Mouse (Mus musculus) forebrain, postnatal 0 days (tissue): ENCODE results near the gene Stk16. TPM values are rescaled to one million over a fixed set of nuclear protein-coding genes. Genes with fewer than 3 reads are reported as not detected.
A peak's percentile ranks its signal among the peaks of the same experiment; 100 is the strongest.

Experiments
- ATAC-seq: fragments of 200-750 bp; cut with Nextera tagmentation; 2 replicates; pipeline ENCODE4 v1.8.0; 2017; ENCODE audit warnings: mild to moderate bottlenecking, moderate library complexity
- DNase-seq: peaks from one replicate; pipeline ENCODE4 v3.0.0-alpha.2; 2015
- H3K27ac ChIP-seq: fragments of 300-500 bp; sonication (generic); 2 replicates; pipeline ENCODE4 v1.5.1; 2014; ENCODE audit warnings: low read depth, mild to moderate bottlenecking, antibody characterized with exemption, low read length, moderate library complexity, mixed read lengths
- H3K27me3 ChIP-seq: fragments of 300-500 bp; sonication (generic); 2 replicates; pipeline ENCODE4 v1.6.1; 2014; ENCODE audit warnings: mild to moderate bottlenecking, low read length, mixed read lengths; ENCODE audit not compliant: insufficient read depth
- H3K36me3 ChIP-seq: fragments of 300-500 bp; sonication (generic); 2 replicates; pipeline ENCODE4 v1.6.1; 2014; ENCODE audit warnings: mild to moderate bottlenecking, moderate library complexity; ENCODE audit not compliant: insufficient read depth
- H3K4me1 ChIP-seq: fragments of 300-500 bp; sonication (generic); 2 replicates; pipeline ENCODE4 v1.6.1; 2014; ENCODE audit warnings: antibody characterized with exemption; ENCODE audit not compliant: insufficient read depth
- H3K4me2 ChIP-seq: fragments of 300-500 bp; sonication (generic); 2 replicates; pipeline ENCODE4 v1.6.1; 2014; ENCODE audit warnings: low read depth, mild to moderate bottlenecking, moderate library complexity
- H3K4me3 ChIP-seq: fragments of 300-500 bp; sonication (generic); 2 replicates; pipeline ENCODE4 v1.5.1; 2014; ENCODE audit warnings: low read depth, low read length, mixed read lengths
- H3K9ac ChIP-seq: fragments of 300-500 bp; sonication (generic); 2 replicates; pipeline ENCODE4 v1.6.1; 2014; ENCODE audit warnings: mild to moderate bottlenecking
- H3K9me3 ChIP-seq: fragments of 300-500 bp; sonication (generic); 2 replicates; pipeline ENCODE4 v1.6.1; 2016; ENCODE audit warnings: low read length
- CTCF ChIP-seq: sonication (generic); IDR thresholded peaks from 2 replicates; pipeline ENCODE4 v1.5.1; 2016; ENCODE audit warnings: antibody characterized with exemption, control low read depth, low read depth
- WGBS: fragments of 180-500 bp; shearing (Covaris S2); extraction: QIAGEN DNeasy Blood & Tissue Kit; methylation state at CpG from one replicate; pipeline ENCODE4 v1.1.7; 2014; 5-methylcytosine and 5-hydroxymethylcytosine counted together
- polyA plus RNA-seq: library from polyadenylated mRNA; unstranded; fragments of >200 nt; fragmentation: Nextera tagmentation; extraction: Ambion mirVana; gene quantifications from 2 replicates; pipeline ENCODE4 v1.2.1, GENCODE M21; 2015
- total RNA-seq: library from RNA; depleted of rRNA; stranded (reverse); fragments of >200 nt; gene quantifications from 2 replicates; pipeline ENCODE4 v1.2.3, GENCODE M21; 2014; rRNA removed

The Stk16 gene
- total RNA-seq (102 and 109 TPM in 2 replicates), polyA plus RNA-seq (95.6 and 102 TPM in 2 replicates)

DNA sequence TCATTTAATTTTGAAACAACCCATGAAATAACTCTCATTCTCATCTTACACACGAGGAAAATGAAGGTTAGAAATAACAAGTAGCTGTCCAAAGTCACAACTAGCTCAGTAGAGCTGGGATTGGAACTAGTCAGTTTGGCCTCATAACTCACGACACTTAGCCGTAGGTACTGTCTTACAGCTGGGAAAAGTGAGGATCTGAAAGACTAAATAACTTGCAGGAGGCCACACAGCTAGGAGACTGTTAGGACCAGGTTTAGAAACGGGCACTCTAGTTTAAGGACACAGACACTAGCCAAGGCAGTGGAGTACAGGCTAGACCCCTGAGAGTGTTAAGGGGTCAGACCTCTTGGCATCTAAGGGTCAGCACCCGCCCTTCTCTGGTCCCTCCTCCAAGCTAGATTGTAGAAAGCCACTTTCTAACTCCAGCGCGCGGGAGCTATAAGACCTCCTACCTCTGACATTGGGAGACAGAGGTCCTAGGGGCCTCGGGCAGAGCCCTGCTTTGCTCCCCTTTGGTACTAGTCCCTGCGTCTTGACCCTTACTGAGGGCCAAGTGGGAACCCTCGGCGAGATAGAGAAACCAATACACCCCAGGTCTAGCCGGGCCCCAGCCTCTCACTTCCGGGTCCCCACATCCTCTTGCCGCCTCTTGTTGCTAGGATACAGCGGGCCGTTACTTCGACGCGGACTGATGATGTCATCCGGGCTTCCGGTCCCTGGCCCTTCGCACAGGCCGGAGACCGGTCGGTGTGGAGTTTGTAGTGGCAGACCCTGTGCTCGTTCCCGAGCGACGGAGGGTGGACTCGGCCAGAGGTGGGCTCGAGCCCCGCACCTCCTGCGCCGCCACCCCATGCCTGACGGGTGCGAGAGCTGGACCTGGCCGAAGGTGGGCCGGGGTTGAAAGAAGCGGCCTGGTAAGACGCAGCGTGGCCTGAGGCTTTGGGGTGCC, at the start of gene Stk16, which contains the start of gene Glb1l:
TSS of gene Stk16 (plus strand) at position 703 of the 952 bp plus-strand sequence.
TSS of gene Glb1l (minus strand) at position 678 of the 952 bp plus-strand sequence.
- peak; percentile 96 for DNase-seq
- WGBS = 7% methylated on average over 42 of the region's 42 CpGs
- Histone ChIP-seq H3K9ac (peak within 1 kb of the TSS; percentile 89), H3K27me3 (no peaks in the 10 kb centered on the region), H3K4me3 (peak within 1 kb of the TSS; percentile 84), H3K36me3 (peaks cover 33% of the 10 kb centered on the region), H3K4me1 (peaks cover 18% of the 10 kb centered on the region; the same call in 1 of the 2 replicates), H3K4me2 (peak within 1 kb of the TSS; percentile 74), H3K9me3 (no peaks in the 10 kb centered on the region), H3K27ac (peak within 1 kb of the TSS; percentile 62; the same call in 1 of the 2 replicates)
- peak; percentile 97 for ATAC-seq
- no peak for TF ChIP-seq CTCF

DNA sequence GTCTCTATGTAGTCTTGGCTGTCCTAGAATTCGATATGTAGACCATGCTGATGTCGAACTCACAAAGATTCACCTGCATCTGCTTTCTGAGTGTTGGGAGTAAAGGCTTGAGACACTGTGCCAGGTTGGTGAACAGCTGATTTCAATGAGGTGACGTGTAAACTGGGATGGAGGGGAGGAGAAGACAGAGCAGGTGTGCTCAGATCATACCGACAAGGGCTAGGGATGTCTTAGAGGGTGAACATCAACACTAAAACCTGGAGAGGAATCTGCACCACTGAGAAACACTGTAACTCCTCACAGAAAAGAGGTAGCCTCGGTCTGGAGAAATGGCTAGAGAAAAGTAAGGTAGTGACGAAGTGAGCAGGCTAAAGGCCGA, 42.6 kb upstream of the Stk16 start:
- no peak for TF ChIP-seq CTCF
- H3K9me3 ChIP-seq = no peaks in the 10 kb centered on the region
- H3K27me3 ChIP-seq = no peaks in the 10 kb centered on the region
- H3K36me3 ChIP-seq = peaks cover 25% of the 10 kb centered on the region
- ATAC-seq = peak; percentile 63
- peak overlapping the region; percentile 89 for H3K4me3 ChIP-seq
- H3K4me2 ChIP-seq = peak overlapping the region; percentile 67
- DNase-seq = no peak
- peak overlapping the region; percentile 21; the same call in 1 of the 2 replicates for H3K27ac ChIP-seq
- WGBS = 11% methylated on average over 7 of the region's 7 CpGs
- H3K9ac ChIP-seq = 0 out of 2 replicates have a peak overlapping the region, but pooled peaks have one; percentile 65
- H3K4me1 ChIP-seq = 0 out of 2 replicates have a peak, but pooled peaks cover 5% of the 10 kb centered on the region

- peak; percentile 94 for DNase-seq
- no peak for TF ChIP-seq CTCF
- H3K9ac ChIP-seq = peak within 1 kb of the TSS; percentile 65
- 3% methylated on average over 56 of the region's 59 CpGs for WGBS
- H3K4me3 ChIP-seq = peak within 1 kb of the TSS; percentile 89
- peaks cover 32% of the 10 kb centered on the region for H3K36me3 ChIP-seq
- 0 out of 2 replicates have a peak, but pooled peaks cover 5% of the 10 kb centered on the region for H3K4me1 ChIP-seq
- H3K27ac ChIP-seq = peak within 1 kb of the TSS; percentile 82
- H3K9me3 ChIP-seq = no peaks in the 10 kb centered on the region
- peak within 1 kb of the TSS; percentile 67 for H3K4me2 ChIP-seq
- peak; percentile 98 for ATAC-seq
- H3K27me3 ChIP-seq = no peaks in the 10 kb centered on the region
Measured at GRCm38 (mm10) chr1:75168472-75169464, 41.9 kb upstream of the Stk16 start, which contains the start of gene Zfand2b. TSS of gene Zfand2b (plus strand) at chr1:75168646.

DNA sequence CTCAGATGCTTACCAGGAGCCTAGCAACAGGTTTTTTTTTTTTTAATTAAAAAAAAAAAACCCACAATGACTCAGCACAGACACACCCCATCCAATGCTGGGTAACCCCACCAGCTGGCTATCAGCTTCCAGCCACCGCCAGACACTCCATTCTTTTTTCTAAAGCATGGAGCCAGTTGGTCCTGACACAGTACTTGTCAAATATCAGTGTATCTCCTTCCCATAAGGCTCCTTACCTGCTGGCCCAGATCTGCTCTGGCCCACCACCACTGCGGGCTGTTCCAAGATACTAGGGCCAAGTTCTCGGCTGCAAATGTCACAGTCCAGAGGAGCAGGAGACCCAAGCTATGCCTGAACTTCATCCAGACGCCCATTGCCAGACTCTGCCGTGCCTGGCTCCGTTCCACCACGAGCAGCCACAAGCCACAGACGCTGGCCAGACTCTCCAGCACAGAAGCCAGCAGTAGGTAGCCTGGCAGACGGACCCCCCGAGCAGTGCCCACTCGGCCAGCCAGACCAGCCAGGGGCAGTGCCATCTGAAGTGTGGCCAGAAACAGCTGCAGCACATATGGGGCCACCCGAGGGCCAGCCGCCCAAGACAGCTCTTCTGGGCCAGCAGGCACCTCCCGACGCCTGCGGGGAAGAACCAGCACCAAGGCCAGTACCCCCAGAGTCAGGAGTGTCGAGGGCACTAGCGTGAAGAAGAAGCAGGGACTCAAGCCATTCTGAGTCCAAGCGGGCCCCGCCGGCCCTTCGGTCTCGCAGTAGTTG, 31.1 kb upstream of the Stk16 start:
- peaks cover 14% of the 10 kb centered on the region for H3K4me1 ChIP-seq
- WGBS = 5% methylated on average over 23 of the region's 23 CpGs
- no peak for TF ChIP-seq CTCF
- H3K36me3 ChIP-seq = peaks cover 57% of the 10 kb centered on the region
- H3K27me3 ChIP-seq = no peaks in the 10 kb centered on the region
- no peaks in the 10 kb centered on the region for H3K9me3 ChIP-seq
- DNase-seq (peak; percentile 60), ATAC-seq (peak; percentile 25)
- peak overlapping the region; percentile 50; the same call in 1 of the 2 replicates for H3K27ac ChIP-seq
- H3K4me3 ChIP-seq = peak overlapping the region; percentile 58
- H3K9ac ChIP-seq = peak overlapping the region; percentile 64
- H3K4me2 ChIP-seq = peak overlapping the region; percentile 100

- Histone ChIP-seq H3K4me2 (peak within 1 kb of the TSS; percentile 100), H3K27ac (peak within 1 kb of the TSS; percentile 50; the same call in 1 of the 2 replicates), H3K9ac (peak within 1 kb of the TSS; percentile 64), H3K4me1 (peaks cover 14% of the 10 kb centered on the region), H3K36me3 (peaks cover 58% of the 10 kb centered on the region), H3K27me3 (no peaks in the 10 kb centered on the region), H3K4me3 (peak within 1 kb of the TSS; percentile 58), H3K9me3 (no peaks in the 10 kb centered on the region)
- WGBS = 3% methylated on average over 31 of the region's 31 CpGs
- DNase-seq (peak; percentile 96), ATAC-seq (peak; percentile 98)
- no peak for TF ChIP-seq CTCF
Measured at GRCm38 (mm10) chr1:75180105-75180590, 30.5 kb upstream of the Stk16 start, which contains the start of gene Abcb6. TSS of gene Abcb6 (minus strand) at chr1:75180392.
